Mouse (Mus musculus) spleen, adult 18-20 months (tissue): ENCODE results near the gene Zfp697.
A peak's percentile ranks its signal among the peaks of the same experiment; 100 is the strongest.
"Not testable (repeated sequence)": the region's sequence is repeated elsewhere in the genome, so short reads cannot be mapped to it uniquely, and the experiment has no call there.

Source experiments
- DNase-seq, 2 experiments: peaks; one replicate each; pipeline ENCODE4 v3.0.0; 2022; ENCODE audit warnings: mixed read lengths in 2 of 2

The Zfp697 gene

GRCm38 (mm10) chr3:98374062-98374719 lies 8.1 kb upstream of the Zfp697 start:
- DNase-seq = no peak

- DNase-seq = no peak
Measured at GRCm38 (mm10) chr3:98374980-98375379, 7.3 kb upstream of the Zfp697 start.

GRCm38 (mm10) chr3:98378267-98378666 lies 4.0 kb upstream of the Zfp697 start:
- no peak for DNase-seq

- no peak for DNase-seq
Measured at GRCm38 (mm10) chr3:98379236-98379635, 3.0 kb upstream of the Zfp697 start.

- DNase-seq = no peak
Measured at GRCm38 (mm10) chr3:98381677-98382245, 500 bp upstream of the Zfp697 start.

GRCm38 (mm10) chr3:98383024-98383790 lies 946 bp downstream of the Zfp697 start:
- DNase-seq = no peak

GRCm38 (mm10) chr3:98387086-98387485 lies 4.8 kb downstream of the Zfp697 start:
- no peak for DNase-seq

- no peak for DNase-seq
Measured at GRCm38 (mm10) chr3:98387756-98388155, 5.5 kb downstream of the Zfp697 start.

GRCm38 (mm10) chr3:98389305-98389704 lies 7.0 kb downstream of the Zfp697 start:
- DNase-seq = no peak

GRCm38 (mm10) chr3:98404268-98404895 lies 22.1 kb downstream of the Zfp697 start:
- DNase-seq = not testable (repeated sequence)

- DNase-seq = not testable (repeated sequence)
Measured at GRCm38 (mm10) chr3:98405877-98406276, 23.6 kb downstream of the Zfp697 start.

- DNase-seq = peak; percentile 30 to 48
Measured at GRCm38 (mm10) chr3:98406569-98407144, 24.4 kb downstream of the Zfp697 start.

GRCm38 (mm10) chr3:98407261-98407780 lies 25.1 kb downstream of the Zfp697 start:
- not testable (repeated sequence) for DNase-seq

GRCm38 (mm10) chr3:98410619-98411580 lies 28.6 kb downstream of the Zfp697 start:
- DNase-seq = not testable (repeated sequence)

GRCm38 (mm10) chr3:98413733-98414132 lies 31.5 kb downstream of the Zfp697 start:
- no peak for DNase-seq

GRCm38 (mm10) chr3:98414296-98414695 lies 32.0 kb downstream of the Zfp697 start:
- DNase-seq = no peak

- no peak for DNase-seq
Measured at GRCm38 (mm10) chr3:98416426-98417250, 34.4 kb downstream of the Zfp697 start.

- DNase-seq = peak; percentile 39 to 42
Measured at GRCm38 (mm10) chr3:98417328-98417727, 35.1 kb downstream of the Zfp697 start.

GRCm38 (mm10) chr3:98418991-98419785 lies 36.9 kb downstream of the Zfp697 start:
- DNase-seq = no peak

- DNase-seq = no peak
Measured at GRCm38 (mm10) chr3:98419786-98420070, 37.5 kb downstream of the Zfp697 start.
